ENCODE assay signal across 9 mouse cellular contexts in genomic region chr3:138857805-138858546, GRCm38 (mm10).
DNase-seq lines count a peak whose midpoint lies in the region; ATAC-seq and TF ChIP-seq lines count a peak whose summit lies in the region.
"Had no signal": no experiment of that assay in that cellular context is flagged by ENCODE, and none has a peak within 500 bp of the region (broad histone marks: within the 10 kb centered on the region; RNA-seq: fewer than 3 reads in every experiment).

No protein-coding gene starts in this region.

- no peak overlapping the region for H3K4me2 ChIP-seq in embryonic facial prominence, embryonic 12.5 days (replicated peaks)
- peak overlapping the region; percentile 13; the same call in 1 of the 2 replicates for H3K4me2 ChIP-seq in hindbrain, embryonic 16.5 days (ENCODE audit: low read length)
- no peak overlapping the region for H3K4me2 ChIP-seq in neural tube, embryonic 14.5 days (ENCODE audit: low read depth, low read length)
- H3K4me2 ChIP-seq in heart, embryonic 12.5 days, result no peak overlapping the region
- H3K4me2 ChIP-seq: liver, embryonic 12.5 days had no signal

- no peak for DNase-seq in left cerebral cortex, adult 2 months (ENCODE audit: extremely low spot score in 1 of 2, low spot score in 2 of 2)
- DNase-seq in left cerebral cortex, postnatal 25 days (ENCODE audit: low spot score in 2 of 2), result no peak
- DNase-seq in right cerebral cortex, postnatal 10 days (ENCODE audit: low spot score in 2 of 2), result no peak

- H3K27me3 ChIP-seq in embryonic facial prominence, embryonic 12.5 days, result no peaks in the 10 kb centered on the region; the same call in 1 of the 2 replicates
- H3K27me3 ChIP-seq in hindbrain, embryonic 16.5 days (replicated peaks; ENCODE audit: control insufficient read depth, insufficient read depth, low read length), result no peaks in the 10 kb centered on the region
- H3K27me3 ChIP-seq in neural tube, embryonic 14.5 days (ENCODE audit: control insufficient read depth, insufficient read depth, low read length), result no peaks in the 10 kb centered on the region
- no peaks in the 10 kb centered on the region for H3K27me3 ChIP-seq in heart, embryonic 12.5 days (replicated peaks)
- H3K27me3 ChIP-seq: liver, embryonic 12.5 days had no signal

- H3K36me3 ChIP-seq in embryonic facial prominence, embryonic 12.5 days, result no peaks in the 10 kb centered on the region
- H3K36me3 ChIP-seq in hindbrain, embryonic 16.5 days (ENCODE audit: control insufficient read depth, insufficient read depth, low read length), result no peaks in the 10 kb centered on the region
- no peaks in the 10 kb centered on the region for H3K36me3 ChIP-seq in neural tube, embryonic 14.5 days (ENCODE audit: control insufficient read depth, insufficient read depth, low read length)
- H3K36me3 ChIP-seq in heart, embryonic 12.5 days, result no peaks in the 10 kb centered on the region
- H3K36me3 ChIP-seq: liver, embryonic 12.5 days had no signal

- H3K27ac ChIP-seq in left cerebral cortex, adult 2 months, result peak overlapping the region; percentile 76
- peak overlapping the region; percentile 77 for H3K27ac ChIP-seq in embryonic facial prominence, embryonic 12.5 days
- H3K27ac ChIP-seq in hindbrain, embryonic 16.5 days (ENCODE audit: low read depth, low read length), result peak overlapping the region; percentile 67; the same call in 1 of the 2 replicates
- peak overlapping the region; percentile 78 for H3K27ac ChIP-seq in neural tube, embryonic 14.5 days (ENCODE audit: low read depth, low read length)
- H3K27ac ChIP-seq in heart, embryonic 12.5 days (ENCODE audit: poor library complexity, severe bottlenecking), result no peak overlapping the region
- H3K27ac ChIP-seq: liver, embryonic 12.5 days had no signal

- whole genome bisulfite sequencing in embryonic facial prominence, embryonic 12.5 days, result 42% methylated on average over 12 of the region's 12 CpGs
- 21% methylated on average over 12 of the region's 12 CpGs for WGBS in hindbrain, embryonic 16.5 days
- 10% methylated on average over 12 of the region's 12 CpGs for WGBS in neural tube, embryonic 14.5 days
- 60% methylated on average over 12 of the region's 12 CpGs for WGBS in heart, embryonic 12.5 days

- TF ChIP-seq CTCF in left cerebral cortex, adult 2 months (IDR thresholded peaks at IDR 0.05), result no peak

- peaks cover 52% of the 10 kb centered on the region for H3K4me1 ChIP-seq in embryonic facial prominence, embryonic 12.5 days
- H3K4me1 ChIP-seq in hindbrain, embryonic 16.5 days (ENCODE audit: control insufficient read depth, insufficient read depth, low read depth, low read length), result peaks cover 74% of the 10 kb centered on the region
- peaks cover 75% of the 10 kb centered on the region for H3K4me1 ChIP-seq in neural tube, embryonic 14.5 days (ENCODE audit: control insufficient read depth, insufficient read depth, low read length)
- peaks cover 32% of the 10 kb centered on the region for H3K4me1 ChIP-seq in heart, embryonic 12.5 days (replicated peaks)
- H3K4me1 ChIP-seq: liver, embryonic 12.5 days had no signal

- ATAC-seq in embryonic facial prominence, embryonic 12.5 days (ENCODE audit: insufficient number of reproducible peaks, insufficient read depth, low FRiP score, low TSS enrichment), result peak; percentile 65; the same call in 1 of the 2 replicates
- ATAC-seq in hindbrain, embryonic 16.5 days, result no peak
- ATAC-seq in neural tube, embryonic 14.5 days (ENCODE audit: low read depth), result no peak
- no peak for ATAC-seq in heart, embryonic 12.5 days (ENCODE audit: insufficient number of reproducible peaks, low FRiP score)
- ATAC-seq in monocyte, adult 5-6 weeks (replicated peaks; ENCODE audit: insufficient number of reproducible peaks, low FRiP score, low TSS enrichment, poor library complexity, severe bottlenecking), result no peak
- ATAC-seq: liver, embryonic 12.5 days had no signal

- intact Hi-C loops in left cerebral cortex, adult 2 months (cut with DNase I), result loop anchor here (2.0 kb wide), 1 partner anchor 115 kb away; the partner anchor contains the start of gene Tspan5
- intact Hi-C loops in left cerebral cortex, postnatal 25 days (cut with DNase I), result no loop called here

- H3K9ac ChIP-seq in embryonic facial prominence, embryonic 12.5 days, result no peak overlapping the region
- H3K9ac ChIP-seq in hindbrain, embryonic 16.5 days (ENCODE audit: low read depth, low read length), result peak overlapping the region; percentile 9; the same call in 1 of the 2 replicates
- H3K9ac ChIP-seq in neural tube, embryonic 14.5 days (replicated peaks; ENCODE audit: low read depth, low read length), result no peak overlapping the region
- H3K9ac ChIP-seq in heart, embryonic 12.5 days, result no peak overlapping the region
- H3K9ac ChIP-seq: liver, embryonic 12.5 days had no signal

- H3K4me3 ChIP-seq in left cerebral cortex, adult 2 months, result no peak overlapping the region
- H3K4me3 ChIP-seq in embryonic facial prominence, embryonic 12.5 days, result no peak overlapping the region
- H3K4me3 ChIP-seq in hindbrain, embryonic 16.5 days (ENCODE audit: low read length), result no peak overlapping the region
- no peak overlapping the region for H3K4me3 ChIP-seq in neural tube, embryonic 14.5 days (ENCODE audit: low read depth, low read length)
- no peak overlapping the region for H3K4me3 ChIP-seq in heart, embryonic 12.5 days
- H3K4me3 ChIP-seq: liver, embryonic 12.5 days had no signal

- no peaks in the 10 kb centered on the region for H3K9me3 ChIP-seq in embryonic facial prominence, embryonic 12.5 days
- no peaks in the 10 kb centered on the region for H3K9me3 ChIP-seq in hindbrain, embryonic 16.5 days (ENCODE audit: control insufficient read depth, low read length)
- H3K9me3 ChIP-seq in neural tube, embryonic 14.5 days (ENCODE audit: control insufficient read depth, low read length), result no peaks in the 10 kb centered on the region
- H3K9me3 ChIP-seq in heart, embryonic 12.5 days (replicated peaks), result no peaks in the 10 kb centered on the region
- H3K9me3 ChIP-seq: liver, embryonic 12.5 days had no signal
